In genomic region chr6:81965296-81966067, GRCm38 (mm10) we compare ENCODE assay signal across 8 mouse cellular contexts. TPM values are rescaled to one million over a fixed set of nuclear protein-coding genes. Genes with fewer than 3 reads are reported as not detected.
DNase-seq lines count a peak whose midpoint lies in the region; ATAC-seq and TF ChIP-seq lines count a peak whose summit lies in the region.

Mrpl19 (minus strand) TSS chr6:81965958.

- peak within 1 kb of the TSS; percentile 86 for H3K27ac ChIP-seq in gastrocnemius, adult 2 months
- H3K27ac ChIP-seq in hindbrain, postnatal 0 days: peak within 1 kb of the TSS; percentile 48; the same call in 1 of the 2 replicates
- H3K27ac ChIP-seq in left cerebral cortex, adult 2 months: peak within 1 kb of the TSS; percentile 82

- WGBS in hindbrain, postnatal 0 days: under 1% methylated on average over 44 of the region's 44 CpGs

- 0 out of 2 replicates have a peak, but pooled peaks cover 7% of the 10 kb centered on the region for H3K4me1 ChIP-seq in hindbrain, postnatal 0 days (ENCODE audit: insufficient read depth, low read length)

- peak within 1 kb of the TSS; percentile 84 for H3K4me3 ChIP-seq in gastrocnemius, adult 2 months
- H3K4me3 ChIP-seq in hindbrain, postnatal 0 days (ENCODE audit: low read length): peak within 1 kb of the TSS; percentile 90
- H3K4me3 ChIP-seq in left cerebral cortex, adult 2 months: peak within 1 kb of the TSS; percentile 97

- no peak for TF ChIP-seq CTCF in gastrocnemius, adult 2 months (IDR thresholded peaks at IDR 0.05)
- no peak for TF ChIP-seq CTCF in hindbrain, postnatal 0 days (IDR thresholded peaks at IDR 0.05; ENCODE audit: low read depth)
- no peak for TF ChIP-seq CTCF in left cerebral cortex, adult 2 months (IDR thresholded peaks at IDR 0.05)

- no peaks in the 10 kb centered on the region for H3K27me3 ChIP-seq in hindbrain, postnatal 0 days (ENCODE audit: insufficient read depth, low read length)

- peak within 1 kb of the TSS; percentile 69 for H3K9ac ChIP-seq in hindbrain, postnatal 0 days (replicated peaks; ENCODE audit: low read length)

- peak within 1 kb of the TSS; percentile 79 for H3K4me2 ChIP-seq in hindbrain, postnatal 0 days (ENCODE audit: low read depth, low read length)

- peaks cover 20% of the 10 kb centered on the region; the same call in 1 of the 2 replicates for H3K36me3 ChIP-seq in hindbrain, postnatal 0 days (ENCODE audit: insufficient read depth, low read length)

- ATAC-seq in hindbrain, postnatal 0 days: peak; percentile 97
- ATAC-seq in megakaryocyte, adult 5-6 weeks (ENCODE audit: poor library complexity, severe bottlenecking): peak; percentile 98

- DNase-seq in WW6 (ENCODE audit: low read depth, low spot score): peak; percentile 62
- DNase-seq in cerebellum, postnatal 4 days (ENCODE audit: low spot score in 2 of 2): peak; percentile 74 to 85
- peak; percentile 90 for DNase-seq in gastrocnemius, adult 2 months
- peak; percentile 95 for DNase-seq in hindbrain, postnatal 0 days (ENCODE audit: low spot score)
- peak; percentile 92 to 93 for DNase-seq in left cerebral cortex, adult 2 months (ENCODE audit: extremely low spot score in 1 of 2, low spot score in 2 of 2)
- peak; percentile 96 to 97 for DNase-seq in right cerebral cortex, adult 2 months (ENCODE audit: low spot score in 2 of 2)
- peak; percentile 92 for DNase-seq in urinary bladder, postnatal 14 days (ENCODE audit: low spot score)

- no peaks in the 10 kb centered on the region for H3K9me3 ChIP-seq in hindbrain, postnatal 0 days (ENCODE audit: low read length)

- intact Hi-C loops in gastrocnemius, adult 2 months (cut with DNase I): no loop called here
- intact Hi-C loops in left cerebral cortex, adult 2 months (cut with DNase I): no loop called here

RNA-seq across cellular contexts. Expression of gene Mrpl19, which starts in this region (rescaled TPM):
- 10 to 100 TPM; 16.2 to 25.5 TPM for total RNA-seq in gastrocnemius, adult 2 months (2021)
- total RNA-seq in hindbrain, postnatal 0 days (2014; rRNA removed): 4.3 and 5.2 TPM in 2 replicates
- polyA plus RNA-seq in hindbrain, postnatal 0 days (2015; fragmentation: Nextera tagmentation; extraction: Ambion mirVana): 31.9 and 36.4 TPM in 2 replicates
- 10 to 100 TPM; 30.4 to 35.0 TPM for total RNA-seq in left cerebral cortex, adult 2 months (2021)
- total RNA-seq in megakaryocyte, adult 5-6 weeks (2015): 9.0 and 9.2 TPM in 2 replicates
- 5.0 and 9.0 TPM in 2 replicates for total RNA-seq in megakaryocyte, adult 5-6 weeks (2017)

Comparison
In these comparisons a context has a peak if more than half of its experiments do, and no peak if none do; other contexts are left out.
1. Peak in every context shown above with its lines: DNase-seq, ATAC-seq, H3K4me3 ChIP-seq and H3K27ac ChIP-seq.